Mouse (Mus musculus) CH12.LX (cell line): ENCODE measurements at regions not wholly inside any gene's neighbourhood (a gene's known extent, or its start where the extent isn't known, plus 50 kb on each side); places are given as distances from the start of the nearest gene placed in this dataset.

Experiments
- DNase-seq: peaks from one replicate; pipeline ENCODE4 v3.0.0-alpha.2; 2013; ENCODE audit errors: extremely low read depth
- H3K27ac ChIP-seq: 2 replicates; pipeline ENCODE4 v1.5.1; 2012; ENCODE audit warnings: low read depth, mild to moderate bottlenecking, control low read depth, moderate library complexity; ENCODE audit not compliant: insufficient read depth
- H3K27me3 ChIP-seq: replicated peaks from 2 replicates; pipeline ENCODE3; 2012; ENCODE audit warnings: inconsistent platforms
- H3K36me3 ChIP-seq, 2 experiments: replicated peaks in 1 of 2; 2 replicates each; pipeline versions ENCODE3 to v1.6.1; 2012; ENCODE audit warnings: inconsistent platforms in 1 of 2, low read length in 1 of 2, mild to moderate bottlenecking in 1 of 2, mixed read lengths in 1 of 2, moderate library complexity in 1 of 2; ENCODE audit not compliant: control insufficient read depth in 1 of 2, insufficient read depth in 1 of 2
- H3K4me1 ChIP-seq, 2 experiments: 2 replicates each; pipeline ENCODE4 v1.6.1; 2012; ENCODE audit warnings: inconsistent platforms in 1 of 2, moderate library complexity in 1 of 2; ENCODE audit not compliant: insufficient read depth in 2 of 2, control insufficient read depth in 1 of 2
- H3K4me2 ChIP-seq: 2 replicates; pipeline ENCODE4 v1.6.1; 2012; ENCODE audit warnings: low read depth, mild to moderate bottlenecking, control low read depth; ENCODE audit not compliant: poor library complexity, insufficient read depth, severe bottlenecking
- H3K4me3 ChIP-seq, 3 experiments: fragments of 150-350 bp in 1 of 3; sonication (generic) in 1 of 3; replicated peaks in 1 of 3; 2 replicates each; pipeline versions ENCODE3 to v1.5.1; 2011 to 2012; ENCODE audit warnings: low read depth in 2 of 3, low read length in 2 of 3, mild to moderate bottlenecking in 2 of 3, moderate library complexity in 2 of 3, control low read depth in 1 of 3, improper control_type of control experiment in 1 of 3, inconsistent platforms in 1 of 3, mixed read lengths in 1 of 3; ENCODE audit not compliant: poor library complexity in 1 of 3
- H3K79me2 ChIP-seq: replicated peaks from 2 replicates; pipeline ENCODE4 v1.6.1; 2012; ENCODE audit warnings: mild to moderate bottlenecking, moderate library complexity; ENCODE audit not compliant: control insufficient read depth, poor library complexity, insufficient read depth, severe bottlenecking; ENCODE audit errors: extremely low read depth
- H3K9ac ChIP-seq: 2 replicates; pipeline ENCODE4 v1.6.1; 2012; ENCODE audit warnings: low read depth, mild to moderate bottlenecking, control low read depth, moderate library complexity; ENCODE audit not compliant: insufficient read depth
- H3K9me3 ChIP-seq: replicated peaks from 2 replicates; pipeline ENCODE3; 2012; ENCODE audit warnings: low read length, inconsistent platforms, mixed read lengths
- CHD1 ChIP-seq: IDR thresholded peaks from 2 replicates; pipeline ENCODE4 v1.6.1; 2012; ENCODE audit warnings: low read depth, low read length, improper control_type of control experiment, inconsistent platforms
- CTCF ChIP-seq, 2 experiments: IDR thresholded peaks in 1 of 2; conservative IDR thresholded peaks in 1 of 2; 2 replicates each; pipeline ENCODE4 v1.5.1; 2011 to 2012; ENCODE audit warnings: low read depth in 2 of 2, low read length in 2 of 2, improper control_type of control experiment in 1 of 2, inconsistent platforms in 1 of 2, mild to moderate bottlenecking in 1 of 2, moderate library complexity in 1 of 2
- E2F4 ChIP-seq: IDR thresholded peaks from 2 replicates; pipeline ENCODE4 v1.6.1; 2011; ENCODE audit warnings: low read depth, low read length, improper control_type of control experiment; ENCODE audit not compliant: insufficient replicate concordance
- ELF1 ChIP-seq: IDR thresholded peaks from 2 replicates; pipeline ENCODE4 v1.6.1; 2014; ENCODE audit warnings: low read depth, mild to moderate bottlenecking, inconsistent platforms, low read length, improper control_type of control experiment
- EP300 ChIP-seq: IDR thresholded peaks from 2 replicates; pipeline ENCODE4 v1.6.1; 2011; ENCODE audit warnings: low read length, improper control_type of control experiment
- GABPA ChIP-seq: IDR thresholded peaks from 2 replicates; pipeline ENCODE4 v1.6.1; 2012; ENCODE audit warnings: low read depth, low read length, improper control_type of control experiment, inconsistent platforms; ENCODE audit not compliant: insufficient replicate concordance
- HCFC1 ChIP-seq: IDR thresholded peaks from 2 replicates; pipeline ENCODE4 v1.6.1; 2012; ENCODE audit warnings: low read depth, mild to moderate bottlenecking, inconsistent platforms, low read length, improper control_type of control experiment
- IRF4 ChIP-seq: IDR thresholded peaks from 2 replicates; pipeline ENCODE4 v1.6.1; 2014; ENCODE audit warnings: low read depth, mild to moderate bottlenecking, inconsistent platforms, low read length, improper control_type of control experiment
- MAX ChIP-seq: IDR thresholded peaks from 2 replicates; pipeline ENCODE4 v1.6.1; 2011; ENCODE audit warnings: low read length, improper control_type of control experiment
- MAZ ChIP-seq: IDR thresholded peaks from 2 replicates; pipeline ENCODE4 v1.6.1; 2012; ENCODE audit warnings: low read depth, mild to moderate bottlenecking, inconsistent platforms, low read length, improper control_type of control experiment, moderate library complexity
- MYC ChIP-seq: IDR thresholded peaks from 2 replicates; pipeline ENCODE4 v1.6.1; 2011; ENCODE audit warnings: low read depth, mild to moderate bottlenecking, improper control_type of control experiment, low read length
- RAD21 ChIP-seq: IDR thresholded peaks from 2 replicates; pipeline ENCODE4 v1.6.1; 2011; ENCODE audit warnings: low read depth, mild to moderate bottlenecking, low read length, improper control_type of control experiment, moderate library complexity
- SMC3 ChIP-seq: IDR thresholded peaks from 2 replicates; pipeline ENCODE4 v1.6.1; 2011; ENCODE audit warnings: low read depth, low read length, improper control_type of control experiment
- TBP ChIP-seq: conservative IDR thresholded peaks from 2 replicates; pipeline ENCODE4 v1.6.1; 2011; ENCODE audit warnings: low read depth, low read length, improper control_type of control experiment
- TCF12 ChIP-seq: IDR thresholded peaks from 2 replicates; pipeline ENCODE4 v1.6.1; 2014; ENCODE audit warnings: low read depth, mild to moderate bottlenecking, inconsistent platforms, low read length, improper control_type of control experiment
- UBTF ChIP-seq: IDR thresholded peaks from 2 replicates; pipeline ENCODE4 v1.6.1; 2012; ENCODE audit warnings: low read depth, mild to moderate bottlenecking, inconsistent platforms, low read length, improper control_type of control experiment, moderate library complexity
- ZC3H11A ChIP-seq: IDR thresholded peaks from 2 replicates; pipeline ENCODE4 v1.6.1; 2012; ENCODE audit warnings: low read depth, mild to moderate bottlenecking, inconsistent platforms, low read length, improper control_type of control experiment
- ZKSCAN1 ChIP-seq: IDR thresholded peaks from 2 replicates; pipeline ENCODE4 v1.6.1; 2012; ENCODE audit warnings: low read depth, inconsistent platforms, low read length, improper control_type of control experiment, borderline replicate concordance
- dilution Hi-C: fragments of 300-500 bp; cut with MboI; formaldehyde crosslinking; loops from 2 replicates; pipeline ENCODE4 v1.14.3; 2020; ENCODE audit warnings: low sequenced_read_pairs; ENCODE audit not compliant: extremely low pct_unique_long_range_greater_than_20kb, extremely low pct_ligation_motif_present
- in situ Hi-C: fragments of 300-500 bp; cut with MboI; formaldehyde crosslinking; loops from 3 replicates; pipeline ENCODE4 v1.14.3; 2019; ENCODE audit warnings: low sequenced_read_pairs, low pct_ligation_motif_present, low pct_unique_long_range_greater_than_20kb, mixed read lengths

DNA sequence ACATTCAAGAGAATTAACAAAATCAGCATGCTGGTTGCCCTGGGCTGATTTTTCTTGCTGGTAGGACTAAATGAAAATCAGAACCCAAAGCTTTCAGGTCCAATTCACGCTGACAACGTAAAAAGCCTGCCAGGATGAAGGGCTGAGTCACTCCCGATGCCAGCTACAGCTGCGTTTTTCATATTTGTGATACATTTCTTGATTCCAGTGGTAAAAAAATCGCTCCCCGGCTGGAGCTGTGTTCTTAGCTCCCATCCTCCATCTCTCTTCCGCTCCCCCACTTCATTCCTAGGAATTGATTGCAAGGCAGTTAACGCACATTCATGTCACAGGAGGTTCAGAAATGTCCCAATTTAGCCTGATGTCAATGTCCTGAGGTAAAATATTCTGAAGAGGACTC lies 78.6 kb upstream of the Cand1 start:
- no peaks in the 10 kb centered on the region for H3K27me3 ChIP-seq
- in situ Hi-C loops (no loop called here), dilution Hi-C loops (no loop called here)
- DNase-seq: no peak
- H3K9ac ChIP-seq: no peak overlapping the region
- H3K4me3 ChIP-seq: no peak overlapping the region
- no peaks in the 10 kb centered on the region for H3K9me3 ChIP-seq
- H3K79me2 ChIP-seq: no peaks in the 10 kb centered on the region; the same call in 1 of the 2 replicates
- H3K36me3 ChIP-seq: peaks cover 3 to 17% of the 10 kb centered on the region in 2 experiments
- H3K4me2 ChIP-seq: no peak overlapping the region
- TF ChIP-seq E2F4 (no peak), HCFC1 (no peak), ZKSCAN1 (no peak), EP300 (no peak), ELF1 (no peak), ZC3H11A (no peak), UBTF (no peak), IRF4 (no peak), TCF12 (no peak), CHD1 (no peak), GABPA (no peak), TBP (no peak)
- TF ChIP-seq, all 38 proteins: peak for 0
- H3K4me1 ChIP-seq: peaks cover 0 to 20% of the 10 kb centered on the region in 2 experiments; a peak in 2 of 4 replicates
- H3K27ac ChIP-seq: no peak overlapping the region

DNA sequence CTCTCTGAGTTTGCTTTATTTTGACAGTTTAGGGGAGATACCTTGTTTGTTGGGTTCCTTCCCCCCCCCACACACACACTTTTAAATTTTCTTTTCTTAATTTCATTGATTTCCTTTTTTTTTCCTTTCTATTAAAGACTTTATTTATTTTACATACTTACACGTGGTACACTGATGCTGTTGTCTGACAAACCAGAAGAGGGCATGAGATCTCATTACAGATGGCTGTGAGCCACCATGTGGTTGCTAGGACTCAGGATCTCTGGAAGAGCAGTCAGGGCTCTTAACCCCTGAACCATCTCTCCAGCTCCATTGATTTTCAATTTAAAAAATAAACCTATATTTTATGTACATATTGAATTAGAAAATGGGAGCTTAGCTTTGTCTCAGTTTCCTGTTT lies 71.7 kb upstream of the Cand1 start:
- no peak overlapping the region for H3K9ac ChIP-seq
- no peaks in the 10 kb centered on the region for H3K36me3 ChIP-seq
- dilution Hi-C loops: no loop called here
- H3K4me2 ChIP-seq: no peak overlapping the region
- H3K9me3 ChIP-seq: no peaks in the 10 kb centered on the region
- no peaks in the 10 kb centered on the region for H3K79me2 ChIP-seq
- H3K4me1 ChIP-seq: no peaks in the 10 kb centered on the region
- DNase-seq: no peak
- no peak overlapping the region for H3K27ac ChIP-seq
- H3K27me3 ChIP-seq: no peaks in the 10 kb centered on the region
- TF ChIP-seq MYC (peak; percentile 74), MAZ (no peak), SMC3 (peak; percentile 27), RAD21 (peak; percentile 12), CTCF (conservative IDR thresholded peaks at IDR 0.05 in 1 of 2, IDR thresholded peaks at IDR 0.05 in 1 of 2; ENCODE audit: low read depth in 2 of 2, low read length in 2 of 2) (peak in 1 of 2 experiments; percentile 62; a peak in 2 of 4 replicates), MAX (peak; percentile 55; the same call in 1 of the 2 replicates)
- TF ChIP-seq, all 38 proteins: peak for 5
- in situ Hi-C loops: no loop called here
- no peak overlapping the region for H3K4me3 ChIP-seq
